Mouse (Mus musculus) c-Kit-positive CD71-positive TER-119-positive erythroid progenitor cells, embryonic 14.5 days (primary cell): ENCODE measurements at regions not wholly inside any gene's neighbourhood (a gene's known extent, or its start where the extent isn't known, plus 50 kb on each side); places are given as distances from the start of the nearest gene placed in this dataset.

ENCODE experiments used
- DNase-seq: peaks from one replicate; pipeline ENCODE4 v3.0.0-alpha.2; 2013; ENCODE audit warnings: low spot score

DNA sequence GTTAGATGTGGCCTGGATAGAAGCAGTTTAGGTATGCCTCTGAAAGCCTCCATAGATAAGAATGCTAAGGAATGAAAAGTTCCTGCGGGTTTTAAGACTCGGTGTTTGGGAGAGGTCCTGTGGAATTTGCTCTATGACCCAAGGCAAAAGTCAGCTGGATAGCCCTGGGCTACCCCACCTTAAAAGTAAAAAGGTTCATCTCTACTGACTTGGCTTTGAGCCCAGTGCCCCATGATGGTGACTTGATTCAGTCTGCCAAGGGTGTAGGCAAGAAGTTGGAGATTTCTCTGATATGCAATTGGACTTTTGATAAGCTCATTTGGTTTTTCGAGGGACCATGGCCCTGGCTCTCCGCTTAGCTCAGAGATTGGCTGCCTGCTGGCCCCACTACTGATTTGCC is 78.8 kb upstream of the Herc3 start:
- DNase-seq, result no peak

DNA sequence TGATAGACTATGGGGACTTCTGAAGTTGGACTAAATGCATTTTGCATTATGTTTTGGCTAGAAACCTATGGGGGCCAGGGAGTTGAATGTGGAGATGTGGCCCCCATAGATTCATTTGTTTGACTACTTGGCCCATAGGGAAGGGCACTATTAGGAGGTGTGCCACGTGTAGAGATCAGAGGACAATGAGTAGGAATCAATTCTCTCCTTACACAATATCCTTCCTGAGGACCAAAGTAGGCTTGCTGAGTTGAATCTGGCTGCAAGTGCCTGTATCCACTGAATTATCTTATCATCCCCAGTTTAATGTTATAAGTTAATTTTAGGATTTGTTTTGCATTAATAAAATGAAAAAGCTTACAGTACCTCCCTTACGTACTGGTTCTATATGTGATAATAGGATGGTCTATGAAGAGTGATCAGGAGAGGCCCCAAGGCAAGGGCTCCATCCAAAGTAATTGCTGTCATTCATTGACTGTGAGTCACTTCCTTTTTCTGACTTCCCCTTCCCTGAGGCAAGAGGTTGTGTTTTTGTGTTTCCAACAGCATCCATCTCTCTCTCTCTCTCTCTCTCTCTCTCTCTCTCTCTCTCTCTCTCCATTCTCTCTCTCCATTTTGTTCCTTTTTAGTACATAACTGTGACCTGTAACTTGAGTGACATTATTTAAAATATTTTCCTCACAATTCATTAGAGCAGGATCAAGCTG is 74.8 kb upstream of the Herc3 start:
- DNase-seq, result no peak

DNA sequence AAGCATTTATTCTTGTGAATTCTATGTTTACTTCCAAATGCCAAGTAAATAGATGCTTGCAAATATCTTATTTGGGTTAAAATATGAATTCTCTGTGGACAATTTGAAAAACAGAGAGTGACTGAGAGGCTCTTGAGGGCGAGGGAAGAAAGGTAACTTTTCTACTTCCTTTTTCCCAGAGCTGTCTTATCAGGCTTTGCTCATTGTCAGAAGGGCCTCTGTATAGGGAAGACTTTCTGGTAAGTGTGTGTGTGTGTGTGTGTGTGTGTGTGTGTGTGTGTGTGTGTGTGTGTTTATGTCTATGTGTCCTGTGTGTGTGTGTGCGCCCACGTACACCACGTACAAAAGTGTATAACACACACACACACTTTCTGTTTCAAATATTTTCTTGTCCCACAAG is 73.9 kb upstream of the Herc3 start:
- no peak for DNase-seq

DNA sequence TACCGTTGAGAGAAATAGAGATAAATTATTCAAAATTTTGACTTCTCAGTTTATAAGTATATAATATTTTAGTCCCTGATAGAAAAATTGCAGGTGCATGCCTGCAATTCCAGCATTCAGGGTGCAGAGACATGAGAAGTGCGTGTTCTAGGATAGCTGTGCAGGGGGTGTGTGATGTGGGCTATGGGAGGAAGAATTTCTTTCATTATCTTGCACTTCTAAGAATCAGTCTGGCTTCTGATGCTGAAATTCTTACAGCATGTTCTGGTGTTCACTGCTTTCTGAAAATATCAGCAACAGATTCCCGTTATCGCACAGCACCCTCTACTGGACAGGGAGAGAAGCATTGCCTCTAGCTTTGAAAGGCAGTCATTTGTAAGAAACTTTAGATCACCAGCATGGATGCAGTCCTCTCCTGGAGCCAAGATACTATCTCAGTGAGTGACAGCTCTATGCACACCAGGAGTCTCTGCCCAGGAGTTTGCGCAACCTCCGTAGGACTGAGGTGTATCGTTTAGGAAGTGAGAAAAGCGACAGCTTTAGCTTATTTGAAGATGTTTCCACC is 60.5 kb upstream of the Herc3 start:
- peak; percentile 72 for DNase-seq

DNA sequence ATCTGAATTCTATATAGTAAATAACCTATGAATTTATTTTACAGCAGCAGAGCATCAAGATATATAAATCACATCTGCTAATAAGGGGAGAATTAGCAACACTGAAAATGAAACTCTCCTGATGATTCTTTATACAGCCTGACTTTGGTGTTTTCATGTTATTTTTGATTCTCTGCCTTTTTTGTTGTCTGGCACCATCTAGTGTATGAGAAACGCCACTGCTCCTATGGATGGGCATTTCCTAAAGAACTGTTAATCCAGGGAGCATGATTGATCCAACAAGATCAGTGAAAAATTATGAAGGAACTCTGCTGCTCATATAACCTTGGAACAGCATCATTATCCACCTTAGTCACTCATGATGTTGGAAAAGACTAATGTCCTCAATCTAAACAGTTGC is 59.3 kb upstream of the Herc3 start:
- peak; percentile 7 for DNase-seq
